Mouse (Mus musculus): Measurements from ENCODE around the gene Actn4.

The Actn4 gene

DNA sequence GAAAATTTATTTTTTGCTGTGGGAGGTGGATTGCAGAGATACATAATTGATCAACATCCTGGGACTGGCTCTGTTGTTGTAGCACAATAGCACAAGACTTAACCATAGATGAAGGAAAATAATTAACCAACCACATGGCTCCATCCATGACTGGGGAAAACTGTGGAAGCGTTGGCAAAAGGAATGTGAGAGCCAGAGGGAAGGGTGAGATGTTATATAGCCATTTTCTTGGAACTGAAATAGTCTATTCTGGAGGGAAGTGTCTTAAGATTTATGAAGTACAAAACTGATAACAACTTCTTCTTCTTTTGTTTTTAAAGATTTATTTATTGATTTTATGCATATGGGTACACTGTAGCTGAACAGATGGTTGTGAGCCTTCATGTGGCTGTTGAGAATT lies 114.9 kb downstream of the Actn4 start:
- no peak for DNase-seq (ENCODE audit: low spot score in 2 of 2)

Data from spleen, postnatal 10 days (tissue).